9 mouse cellular contexts compared by ENCODE assay signal in genomic region chr15:94025996-94026696, GRCm38 (mm10).
DNase-seq lines count a peak whose midpoint lies in the region; ATAC-seq lines count a peak whose summit lies in the region.
"Had no signal": no experiment of that assay in that cellular context is flagged by ENCODE, and none has a peak within 500 bp of the region (broad histone marks: within the 10 kb centered on the region; RNA-seq: fewer than 3 reads in every experiment).

No protein-coding gene starts in this region.

- H3K9me3 ChIP-seq in hindbrain, embryonic 12.5 days (replicated peaks): no peaks in the 10 kb centered on the region
- H3K9me3 ChIP-seq in hindbrain, embryonic 13.5 days: no peaks in the 10 kb centered on the region
- no peaks in the 10 kb centered on the region for H3K9me3 ChIP-seq in intestine, embryonic 16.5 days (ENCODE audit: control insufficient read depth, low read length)

- H3K9ac ChIP-seq in hindbrain, embryonic 12.5 days: no peak overlapping the region
- H3K9ac ChIP-seq in hindbrain, embryonic 13.5 days: no peak overlapping the region
- H3K9ac ChIP-seq in intestine, embryonic 16.5 days (ENCODE audit: low read depth, low read length): no peak overlapping the region

- no peak overlapping the region for H3K4me3 ChIP-seq in hindbrain, embryonic 12.5 days
- no peak overlapping the region for H3K4me3 ChIP-seq in hindbrain, embryonic 13.5 days
- H3K4me3 ChIP-seq in intestine, embryonic 16.5 days (ENCODE audit: low read length): no peak overlapping the region

- H3K27me3 ChIP-seq in hindbrain, embryonic 12.5 days: no peaks in the 10 kb centered on the region
- no peaks in the 10 kb centered on the region for H3K27me3 ChIP-seq in hindbrain, embryonic 13.5 days
- no peaks in the 10 kb centered on the region for H3K27me3 ChIP-seq in intestine, embryonic 16.5 days (replicated peaks; ENCODE audit: control insufficient read depth, insufficient read depth, low read length)

- 60% methylated on average over 16 of the region's 16 CpGs for WGBS in hindbrain, embryonic 12.5 days
- 57% methylated on average over 16 of the region's 16 CpGs for whole genome bisulfite sequencing in hindbrain, embryonic 13.5 days
- 63% methylated on average over 16 of the region's 16 CpGs for WGBS in intestine, embryonic 16.5 days

- H3K36me3 ChIP-seq in hindbrain, embryonic 12.5 days: no peaks in the 10 kb centered on the region
- H3K36me3 ChIP-seq in hindbrain, embryonic 13.5 days: no peaks in the 10 kb centered on the region
- no peaks in the 10 kb centered on the region for H3K36me3 ChIP-seq in intestine, embryonic 16.5 days (ENCODE audit: control insufficient read depth, insufficient read depth, low read length)
- H3K36me3 ChIP-seq: G1E had no signal

- H3K27ac ChIP-seq in hindbrain, embryonic 12.5 days: peak overlapping the region; percentile 44; the same call in 1 of the 2 replicates
- H3K27ac ChIP-seq in hindbrain, embryonic 13.5 days: no peak overlapping the region
- H3K27ac ChIP-seq in intestine, embryonic 16.5 days (ENCODE audit: low read length): peak overlapping the region; percentile 69

- H3K4me1 ChIP-seq in hindbrain, embryonic 12.5 days: peaks cover 5% of the 10 kb centered on the region; the same call in 1 of the 2 replicates
- no peaks in the 10 kb centered on the region for H3K4me1 ChIP-seq in hindbrain, embryonic 13.5 days (replicated peaks)
- H3K4me1 ChIP-seq in intestine, embryonic 16.5 days (ENCODE audit: control insufficient read depth, insufficient read depth, low read length): 0 out of 2 replicates have a peak, but pooled peaks cover 3% of the 10 kb centered on the region

- no peak overlapping the region for H3K4me2 ChIP-seq in hindbrain, embryonic 12.5 days (replicated peaks)
- no peak overlapping the region for H3K4me2 ChIP-seq in hindbrain, embryonic 13.5 days
- no peak overlapping the region for H3K4me2 ChIP-seq in intestine, embryonic 16.5 days (ENCODE audit: low read depth, low read length)

- DNase-seq in NIH3T3 (ENCODE audit: low read depth): peak; percentile 75
- peak; percentile 56 for DNase-seq in embryo, embryonic 11 days
- DNase-seq in spleen, postnatal 4 days (ENCODE audit: low spot score in 2 of 2): no peak
- DNase-seq in frontal cortex, postnatal 25 days (ENCODE audit: low spot score in 2 of 2): no peak
- DNase-seq: right cerebral cortex, postnatal 14 days had no signal

- ATAC-seq in hindbrain, embryonic 12.5 days (ENCODE audit: low FRiP score): no peak
- no peak for ATAC-seq in hindbrain, embryonic 13.5 days (ENCODE audit: low FRiP score)
- ATAC-seq in intestine, embryonic 16.5 days: no peak

Comparison
In these comparisons a context has a peak if more than half of its experiments do, and no peak if none do; other contexts are left out.
1. DNase-seq: peak in NIH3T3 (single experiment) and embryo, embryonic 11 days (single experiment); none in spleen, postnatal 4 days (0 of 2) and frontal cortex, postnatal 25 days (0 of 2).